Mouse (Mus musculus): ENCODE data around the gene Wwc1.
"Not testable (repeated sequence)": the region's sequence is repeated elsewhere in the genome, so short reads cannot be mapped to it uniquely, and the experiment has no call there.

Gene Wwc1

GRCm38 (mm10) chr11:35841738-35842325 lies 138.5 kb downstream of the Wwc1 start:
- in situ Hi-C loops (cut with MboI; ENCODE audit: unreplicated experiment in 2 of 2): no loop called here

DNA sequence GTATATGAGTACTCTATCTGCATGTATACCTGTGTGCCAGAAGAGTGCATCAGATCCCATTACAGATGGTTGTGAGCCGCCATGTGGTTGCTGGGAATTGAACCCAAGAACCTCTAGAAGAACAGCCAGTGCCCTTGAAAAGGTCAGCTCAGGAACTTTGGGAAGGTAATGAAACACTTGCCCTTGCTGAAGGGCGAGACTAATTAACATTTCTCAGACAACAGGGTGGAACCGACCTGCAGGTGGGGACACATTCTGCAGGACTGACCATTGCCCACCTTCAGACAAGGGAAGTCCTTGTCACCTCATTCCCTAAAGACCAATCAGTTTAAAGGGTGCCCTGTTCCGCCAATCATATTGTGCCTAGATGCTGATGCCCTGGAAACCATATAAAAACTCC lies 139.5 kb downstream of the Wwc1 start:
- in situ Hi-C loops (cut with MboI; ENCODE audit: unreplicated experiment in 2 of 2): not testable (repeated sequence)

GRCm38 (mm10) chr11:35840282-35840681 lies 140.0 kb downstream of the Wwc1 start:
- in situ Hi-C loops (cut with MboI; ENCODE audit: unreplicated experiment in 2 of 2): no loop called here

DNA sequence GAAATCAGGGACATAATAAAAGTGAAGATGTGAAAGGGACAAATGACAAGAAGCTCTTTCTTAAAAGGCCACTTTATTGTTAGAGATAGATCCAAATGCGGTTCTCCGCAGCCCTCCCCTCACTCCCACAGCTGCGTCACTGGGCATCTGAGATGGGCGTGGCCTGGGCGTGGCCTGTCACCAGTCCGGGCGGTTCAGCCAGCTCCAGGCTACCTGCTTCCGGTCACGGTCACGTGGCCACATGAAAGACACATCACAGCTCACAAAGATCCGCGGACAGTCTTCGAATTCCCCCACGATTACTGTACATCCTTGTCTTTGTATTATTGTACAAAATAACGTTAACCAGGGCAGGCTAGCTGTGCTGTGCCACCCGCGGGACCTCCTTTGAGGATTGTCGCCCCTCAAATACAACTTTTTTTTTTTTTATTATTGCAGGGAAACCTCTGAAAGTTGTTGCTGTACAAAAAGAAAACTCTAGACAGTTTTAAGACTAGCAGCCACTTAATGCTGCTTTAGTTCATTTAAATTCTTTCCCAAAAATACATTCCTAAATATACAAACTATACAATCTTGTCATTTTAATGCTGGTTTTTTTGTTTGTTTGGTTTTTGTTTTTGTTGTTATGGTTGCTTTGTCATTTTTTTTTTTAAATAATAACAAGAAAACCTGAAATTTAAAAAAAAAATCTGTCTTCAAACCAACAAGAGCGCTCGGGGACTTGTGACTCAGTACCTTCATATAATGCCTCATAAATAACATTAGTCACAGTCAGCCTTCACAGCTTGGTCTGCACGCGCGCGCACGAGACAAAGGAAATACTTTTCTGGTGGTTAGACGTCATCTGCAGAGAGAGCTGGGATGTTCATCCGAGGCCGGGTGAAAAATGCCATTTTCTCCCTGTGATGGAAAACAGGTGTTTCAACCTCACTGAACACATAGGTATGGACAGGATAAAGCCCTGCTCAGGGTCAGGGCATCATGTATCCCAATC lies 141.7 kb downstream of the Wwc1 start:
- in situ Hi-C loops (cut with MboI; ENCODE audit: unreplicated experiment in 2 of 2): no loop called here

DNA sequence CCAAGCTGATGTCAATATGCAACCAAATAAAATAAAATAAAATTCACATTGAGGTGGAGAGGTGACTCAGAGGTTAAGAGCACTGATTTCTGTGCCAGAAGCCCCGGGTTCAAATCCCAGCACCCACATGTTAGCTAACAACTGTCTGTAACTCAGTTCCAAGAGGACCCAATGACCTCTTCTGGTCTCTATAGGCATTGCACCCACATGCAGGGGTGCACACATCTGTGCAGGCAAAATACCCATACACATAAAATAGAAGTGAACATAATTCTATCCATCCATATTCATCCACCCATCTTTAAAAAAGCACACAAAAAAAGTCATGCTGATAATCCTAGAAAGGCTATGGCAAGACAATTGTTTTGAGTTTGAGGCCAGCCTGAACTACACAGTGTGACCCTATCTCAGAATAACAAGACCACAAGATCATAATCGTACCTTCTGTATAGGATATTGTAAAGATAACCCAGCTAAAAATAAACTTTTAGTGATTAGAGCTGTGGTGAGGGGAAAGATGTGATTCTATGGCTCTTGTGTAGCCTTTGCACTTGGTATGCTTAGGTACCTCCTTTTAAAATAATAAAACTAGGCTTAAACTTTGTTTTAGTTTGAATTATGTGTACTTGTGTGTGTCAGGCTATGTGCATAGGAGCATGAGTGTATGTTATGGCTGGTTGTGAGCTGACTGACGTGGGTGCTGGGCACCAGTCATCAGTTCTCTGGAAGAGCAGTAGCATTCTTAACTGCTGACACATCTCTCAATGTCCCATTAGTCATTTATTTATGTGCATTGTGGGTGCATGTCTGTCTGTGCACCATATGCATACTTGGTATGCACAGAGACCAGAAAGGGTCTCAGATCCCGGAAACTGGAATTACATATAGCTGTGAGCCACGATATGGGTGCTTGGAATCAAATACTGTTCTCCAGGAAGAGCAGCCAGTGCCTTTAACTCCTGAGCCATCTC lies 142.9 kb downstream of the Wwc1 start:
- in situ Hi-C loops (cut with MboI; ENCODE audit: unreplicated experiment in 2 of 2): no loop called here

DNA sequence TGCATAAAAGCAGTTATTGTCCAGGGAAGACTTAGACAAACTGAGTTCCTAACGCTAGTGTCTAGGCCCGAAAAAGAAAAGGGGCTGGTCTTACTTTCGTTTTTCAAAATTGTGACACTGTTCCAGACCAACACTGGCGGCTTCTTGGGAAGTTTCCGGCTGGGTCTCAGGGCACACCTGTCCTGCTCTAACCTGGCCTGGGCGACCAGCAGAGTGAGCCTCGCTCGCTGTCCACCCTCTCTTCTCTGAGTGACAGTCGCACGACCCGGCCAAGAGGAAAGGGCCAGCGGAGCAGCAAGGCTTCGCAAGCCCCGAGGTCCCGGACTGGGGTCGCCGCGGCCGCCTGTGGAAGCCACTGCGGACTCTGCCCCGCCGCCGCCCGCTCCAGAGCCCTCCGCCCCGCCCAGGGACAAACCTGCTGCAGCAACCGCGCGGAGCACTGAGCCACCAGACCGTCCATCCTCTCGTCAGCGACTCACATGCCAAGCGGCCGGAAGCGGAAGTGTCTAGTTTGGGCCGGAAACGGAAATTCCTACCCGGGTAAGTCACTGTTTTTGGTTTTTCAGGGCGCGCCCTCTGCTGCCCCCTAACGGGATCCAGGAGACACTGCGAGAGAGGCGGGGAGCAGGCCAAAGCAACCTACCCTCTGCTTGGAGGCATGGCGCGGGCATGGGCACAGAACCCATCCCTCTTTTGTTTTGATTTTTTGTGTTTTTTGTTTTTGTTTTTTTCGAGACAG lies 146.1 kb downstream of the Wwc1 start, which contains the start of gene Rars:
Gene Rars (minus strand): TSS at position 485 of the 739 bp plus-strand sequence.
- in situ Hi-C loops (cut with MboI; ENCODE audit: unreplicated experiment in 2 of 2): loop anchor here in 1 of 2 experiments (5.0 kb wide), 1 partner anchor 67 kb away; the partner anchor contains the start of gene Pank3

DNA sequence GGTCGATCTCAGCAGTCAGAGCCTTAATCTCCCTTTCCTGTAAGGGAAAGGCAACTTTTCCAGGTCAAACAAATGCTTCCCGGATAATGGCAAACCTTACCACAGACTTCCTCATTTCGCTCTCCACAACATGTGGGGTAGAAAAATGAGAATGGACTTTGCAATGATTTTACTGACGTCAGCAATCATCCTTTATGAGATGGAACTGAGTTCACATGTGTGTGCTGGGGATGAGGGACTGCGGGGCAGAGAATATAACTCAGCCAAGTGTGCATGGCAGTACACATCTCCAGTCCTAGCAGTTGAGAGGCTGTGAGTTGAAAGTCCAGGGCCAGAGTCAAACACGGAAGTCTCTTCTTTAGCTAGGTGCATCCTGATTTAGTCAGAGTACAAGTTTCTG lies 147.1 kb downstream of the Wwc1 start:
- in situ Hi-C loops (cut with MboI; ENCODE audit: unreplicated experiment in 2 of 2): loop anchor here in 1 of 2 experiments (5.0 kb wide), 1 partner anchor 66 kb away; the partner anchor contains the start of gene Pank3

DNA sequence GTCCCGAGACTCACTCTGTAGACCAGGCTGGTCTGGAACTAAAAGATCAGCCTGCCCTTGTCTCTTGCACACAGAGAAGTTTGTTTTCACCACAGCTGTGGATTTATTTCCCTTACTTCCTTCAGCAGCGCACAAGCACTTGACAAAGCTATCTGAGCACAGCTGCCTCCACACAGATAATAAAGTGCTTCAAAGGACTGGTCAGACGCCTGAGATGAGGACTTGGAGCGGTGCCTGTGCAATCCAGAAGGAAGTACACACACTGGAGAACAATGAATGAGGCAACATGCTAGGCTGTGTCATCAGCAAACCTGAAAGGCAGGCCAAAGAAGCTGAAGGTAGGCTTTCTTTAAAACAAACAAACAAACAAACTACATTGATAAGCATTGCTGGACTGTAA lies 148.2 kb downstream of the Wwc1 start:
- in situ Hi-C loops (cut with MboI; ENCODE audit: unreplicated experiment in 2 of 2): loop anchor here in 1 of 2 experiments (5.0 kb wide), 1 partner anchor 65 kb away; the partner anchor contains the start of gene Pank3

GRCm38 (mm10) chr11:35827714-35828113 lies 152.6 kb downstream of the Wwc1 start:
- in situ Hi-C loops (cut with MboI; ENCODE audit: unreplicated experiment in 2 of 2): no loop called here

GRCm38 (mm10) chr11:35816316-35816715 lies 164.0 kb downstream of the Wwc1 start:
- in situ Hi-C loops (cut with MboI; ENCODE audit: unreplicated experiment in 2 of 2): no loop called here

DNA sequence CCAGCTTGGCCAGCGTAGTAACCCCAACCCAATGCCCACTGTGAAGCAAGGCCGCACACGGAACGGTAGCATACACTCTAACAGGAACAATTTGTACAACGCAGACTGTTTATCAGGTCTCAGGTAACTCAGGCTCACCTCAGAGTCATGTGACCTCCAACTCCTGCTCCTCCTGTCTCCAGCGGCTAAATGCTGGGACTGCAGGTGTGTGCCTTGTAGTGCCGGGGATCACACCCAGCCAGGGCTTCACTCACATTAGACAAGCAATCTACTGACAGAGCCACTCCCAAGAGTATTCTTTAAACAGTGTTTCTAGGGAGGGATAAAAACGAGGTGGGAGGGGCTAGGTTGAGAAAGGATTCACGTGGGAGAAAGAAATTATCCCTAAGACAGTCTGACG lies 168.9 kb downstream of the Wwc1 start:
- in situ Hi-C loops (cut with MboI; ENCODE audit: unreplicated experiment in 2 of 2): no loop called here

- in situ Hi-C loops (cut with MboI; ENCODE audit: unreplicated experiment in 2 of 2): no loop called here
These were observed 179.0 kb downstream of the Wwc1 start for GRCm38 (mm10) chr11:35801332-35801731.

DNA sequence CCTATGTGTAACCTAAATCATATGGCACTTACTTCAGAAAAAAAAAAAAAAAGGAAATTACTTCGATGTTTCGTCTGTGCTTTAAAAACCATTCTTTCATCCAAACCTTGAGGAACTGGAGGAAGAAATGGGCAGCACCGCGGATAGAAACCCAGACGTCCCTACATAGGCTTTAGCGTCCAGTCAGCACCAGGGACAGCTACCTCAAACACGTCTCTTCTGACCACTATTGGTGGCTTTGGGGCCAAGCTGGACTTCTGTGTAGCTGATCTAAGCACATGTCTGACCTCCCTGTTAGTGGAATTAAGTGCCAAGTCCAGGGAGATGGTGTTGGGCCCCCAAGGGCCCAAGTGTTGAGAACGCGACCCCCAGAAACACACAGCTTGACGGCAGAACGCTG lies 181.5 kb downstream of the Wwc1 start, which contains the start of gene Fbll1:
Gene Fbll1 (minus strand): TSS at position 11 of the 400 bp plus-strand sequence.
- in situ Hi-C loops (cut with MboI; ENCODE audit: unreplicated experiment in 2 of 2): no loop called here

GRCm38 (mm10) chr11:35798495-35798820 lies 181.9 kb downstream of the Wwc1 start:
- in situ Hi-C loops (cut with MboI; ENCODE audit: unreplicated experiment in 2 of 2): no loop called here

DNA sequence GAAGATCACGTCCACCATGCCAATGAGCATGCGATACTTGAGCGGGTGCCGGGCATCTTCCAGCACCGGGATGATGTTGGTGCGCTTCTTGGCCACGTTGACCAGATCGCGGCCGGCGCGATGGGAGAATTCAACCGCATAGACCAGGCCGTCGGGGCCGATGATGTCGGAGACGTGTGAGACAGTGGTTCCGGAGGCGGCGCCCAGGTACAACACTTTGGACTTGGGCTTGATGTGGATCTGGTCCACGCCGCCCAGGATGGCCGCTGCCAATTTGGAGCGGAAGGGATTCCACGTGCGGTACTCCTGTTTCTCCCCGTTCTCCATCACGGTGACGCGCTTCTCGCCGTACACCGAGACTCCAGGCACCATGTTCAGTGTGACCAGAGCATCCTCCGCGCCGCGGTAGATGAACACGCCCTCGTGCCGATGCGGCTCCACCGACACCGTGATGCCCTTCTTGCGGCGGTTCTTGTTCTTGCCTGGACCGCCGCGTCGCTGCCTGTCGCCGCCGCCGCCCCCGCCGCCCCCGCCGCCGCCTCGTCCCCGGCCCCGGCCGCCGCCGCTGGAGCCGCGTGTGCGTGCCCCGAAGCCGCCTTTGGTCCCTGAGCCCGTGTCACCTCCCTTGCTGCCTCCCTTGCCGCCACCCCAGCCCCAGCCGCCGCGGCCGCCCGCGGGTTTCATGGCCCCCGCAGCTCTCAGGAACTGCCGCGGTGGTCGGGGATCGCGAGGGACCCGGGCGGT lies 182.4 kb downstream of the Wwc1 start:
- in situ Hi-C loops (cut with MboI; ENCODE audit: unreplicated experiment in 2 of 2): no loop called here

DNA sequence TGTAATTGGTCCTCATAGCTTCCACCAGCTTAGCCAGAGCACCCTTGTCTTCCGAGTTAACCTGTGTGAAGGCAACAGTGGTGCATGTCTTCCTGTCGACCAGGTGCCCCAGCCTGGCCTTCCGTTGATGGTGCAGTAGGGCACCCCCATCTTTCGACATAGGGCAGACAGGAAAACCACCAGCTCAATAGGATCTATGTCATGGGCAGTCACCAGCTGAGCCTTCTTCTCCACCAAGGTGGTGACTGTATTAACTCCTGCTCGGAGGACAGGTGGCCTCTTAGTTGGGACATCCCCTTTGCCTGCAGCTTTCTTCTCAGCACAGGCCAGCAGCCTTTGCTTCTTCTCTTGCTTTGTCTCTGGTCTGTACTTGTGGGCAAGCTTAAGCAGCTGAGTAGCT lies 187.5 kb downstream of the Wwc1 start:
- in situ Hi-C loops (cut with MboI; ENCODE audit: unreplicated experiment in 2 of 2): not testable (repeated sequence)

DNA sequence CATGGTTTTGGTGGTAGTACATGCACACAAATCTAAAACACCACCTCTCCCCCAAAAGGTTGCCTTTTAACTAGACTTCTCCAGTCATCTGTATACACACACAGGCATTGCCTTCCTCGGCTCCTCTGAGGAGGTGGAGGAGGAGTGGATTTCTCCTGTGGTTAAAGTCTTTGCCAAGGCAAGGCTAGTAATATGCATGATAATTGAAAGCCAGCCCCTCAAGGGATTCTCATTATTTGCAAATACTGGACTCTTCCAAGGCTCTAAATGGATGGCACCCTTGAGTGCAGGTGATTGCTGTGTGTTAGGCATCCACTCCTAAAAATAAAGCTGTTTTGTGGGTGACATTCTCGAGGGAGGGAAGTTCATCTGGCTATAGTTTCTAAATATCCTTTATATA lies 191.9 kb downstream of the Wwc1 start:
- in situ Hi-C loops (cut with MboI; ENCODE audit: unreplicated experiment in 2 of 2): no loop called here
